Mouse (Mus musculus) lung, postnatal 14 days (tissue): ENCODE measurements at regions not wholly inside any gene's neighbourhood (a gene's known extent, or its start where the extent isn't known, plus 50 kb on each side); places are given as distances from the start of the nearest gene placed in this dataset.
A peak's percentile ranks its signal among the peaks of the same experiment; 100 is the strongest.

Experiments
- DNase-seq: peaks from one replicate; pipeline ENCODE4 v3.0.0; 2021

DNA sequence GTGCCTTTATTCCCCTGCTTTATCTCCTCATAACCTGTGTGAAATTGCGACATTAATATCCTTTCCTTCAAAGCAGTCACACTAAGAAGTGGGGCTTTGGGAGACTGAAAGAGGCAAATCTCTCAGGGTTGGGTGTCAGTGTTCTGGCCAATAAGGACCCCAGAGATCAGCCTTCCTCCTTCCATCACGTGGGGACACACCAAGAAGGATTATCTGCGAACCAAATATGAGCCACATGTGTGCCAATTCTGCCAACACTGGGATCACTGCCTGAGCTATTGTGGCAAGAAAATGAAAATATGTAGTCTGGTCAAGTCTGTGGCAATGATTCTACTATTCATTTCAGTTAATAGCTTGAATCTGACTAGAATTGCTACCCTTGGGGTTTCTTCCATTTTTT, 243.9 kb upstream of the Dab2 start:
- no peak for DNase-seq

DNA sequence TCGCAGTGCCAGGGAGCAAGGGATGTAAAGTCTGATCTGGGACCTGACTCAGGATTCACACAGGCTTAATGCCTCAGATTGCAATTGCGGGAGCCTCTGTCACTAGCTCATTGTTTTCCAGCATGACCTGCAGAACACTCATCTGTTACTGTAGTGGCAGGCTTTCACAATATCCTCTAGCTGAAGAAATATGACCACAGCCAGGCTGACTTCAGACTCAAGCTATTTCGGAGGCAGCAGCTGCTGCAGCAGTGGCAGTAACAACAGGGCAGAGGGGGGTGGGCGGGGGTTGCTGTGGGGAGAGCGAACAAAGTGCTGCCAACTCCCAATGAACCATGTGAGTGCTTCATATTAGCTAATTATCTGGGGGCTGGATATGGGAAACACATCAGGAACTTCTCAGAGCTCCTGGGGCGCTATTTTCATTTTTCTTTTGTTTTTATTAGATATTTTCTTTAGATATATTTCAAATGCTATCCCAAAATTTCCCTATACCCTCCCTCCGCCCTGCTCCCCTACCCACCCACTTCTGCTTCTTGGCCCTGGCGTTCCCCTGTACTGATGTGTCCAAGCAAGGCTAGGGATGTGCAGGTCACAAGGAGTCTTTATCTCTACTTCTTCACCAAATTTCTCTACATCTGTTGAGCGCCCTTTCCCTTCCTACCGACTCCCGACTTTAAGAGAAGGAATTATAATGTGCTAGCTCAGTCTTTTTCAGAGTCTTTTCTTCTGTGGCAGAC, 242.5 kb upstream of the Dab2 start:
- DNase-seq, result peak; percentile 5

DNA sequence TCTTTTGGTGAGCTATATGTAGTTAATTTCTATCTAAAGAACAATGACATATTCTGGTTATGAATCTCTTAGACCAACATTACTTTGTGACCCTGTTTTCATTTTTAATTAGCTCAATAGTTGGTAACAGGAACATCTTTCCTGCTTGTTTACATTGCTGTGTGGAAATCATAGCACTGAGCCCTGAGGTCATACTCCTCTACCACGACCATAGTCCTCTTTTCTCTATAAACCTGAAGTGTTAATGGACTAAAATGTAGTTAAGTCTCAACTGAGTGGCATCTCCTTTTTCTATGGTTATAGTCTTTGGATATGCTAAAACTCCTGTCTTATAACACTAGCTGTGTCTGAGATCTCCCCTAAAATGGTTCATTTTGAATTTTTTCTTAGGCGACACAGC, 240.2 kb upstream of the Dab2 start:
- no peak for DNase-seq

DNA sequence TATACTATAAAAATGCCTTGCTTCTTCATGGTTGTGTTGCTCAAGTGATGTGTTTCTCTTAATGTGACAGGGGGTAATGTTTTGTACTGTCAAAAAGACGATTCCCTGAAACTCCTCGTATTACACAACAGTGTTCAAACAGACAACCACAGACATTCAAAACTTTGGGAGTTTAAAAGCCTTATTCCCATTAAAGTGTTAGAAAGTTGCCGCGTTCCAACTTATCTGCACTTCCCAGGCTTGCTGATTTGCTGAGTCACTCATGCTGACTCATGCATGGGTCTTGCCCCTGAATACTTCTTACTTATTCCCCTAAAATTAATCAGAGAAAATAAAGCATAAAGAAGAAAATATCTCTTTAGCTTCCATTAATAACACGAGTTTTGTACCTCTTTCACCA, 239.8 kb upstream of the Dab2 start:
- DNase-seq, result no peak

DNA sequence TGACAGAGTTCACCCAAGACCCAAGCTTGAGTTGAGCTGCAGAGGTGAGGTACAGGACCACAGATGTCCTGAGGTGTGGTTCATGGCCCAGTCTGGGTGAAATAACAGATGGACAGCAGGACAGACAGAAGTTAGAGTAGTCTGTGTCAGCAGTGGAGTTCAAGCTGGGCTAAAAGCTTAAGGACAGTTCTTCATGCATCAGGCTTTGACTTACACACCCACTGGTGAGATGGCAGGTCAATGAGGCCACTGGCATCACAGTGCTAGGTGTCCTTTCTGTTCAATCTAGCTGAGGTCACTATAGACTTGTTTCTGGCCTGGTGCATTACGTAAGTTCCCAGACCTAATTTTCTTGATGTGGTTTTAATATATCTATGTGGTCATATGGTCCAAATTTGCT, 238.9 kb upstream of the Dab2 start:
- no peak for DNase-seq

DNA sequence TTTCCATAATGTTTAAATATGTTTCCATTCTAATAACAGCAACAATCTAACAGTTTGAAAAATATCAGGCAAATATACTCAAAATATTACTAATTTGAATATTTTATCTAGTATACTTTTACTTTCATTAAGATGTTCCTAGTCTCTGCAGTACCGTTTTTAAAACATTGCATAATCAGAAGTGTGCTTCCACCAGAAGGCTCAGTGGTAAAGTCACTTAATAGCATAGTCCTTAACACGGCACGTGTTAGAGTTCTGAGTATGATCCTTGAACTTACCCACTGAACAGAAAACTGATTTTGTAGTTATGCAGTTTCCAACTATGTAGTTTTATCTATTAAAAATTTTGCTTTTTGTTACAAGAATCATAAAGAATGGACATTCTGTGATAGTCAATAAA, 234.5 kb upstream of the Dab2 start:
- DNase-seq, result no peak

DNA sequence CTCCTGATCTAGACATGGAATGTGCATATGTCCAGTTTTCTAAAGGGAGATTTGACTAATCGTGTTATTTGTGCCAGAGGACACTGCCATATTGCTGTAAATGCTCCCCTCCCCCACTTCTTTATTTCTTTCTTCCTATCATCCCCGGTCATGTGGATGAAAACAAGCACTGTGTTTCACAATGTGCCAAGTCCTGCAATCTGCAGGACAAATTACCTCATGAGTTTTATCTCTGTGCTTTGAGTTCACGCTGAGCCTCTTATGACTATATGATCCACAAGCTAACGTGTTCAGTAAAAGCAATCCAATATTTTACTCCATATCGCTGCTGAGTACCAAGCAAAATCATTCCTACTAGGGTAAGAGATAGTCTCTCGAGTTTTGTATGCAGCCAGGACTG, 232.2 kb upstream of the Dab2 start:
- DNase-seq, result no peak

DNA sequence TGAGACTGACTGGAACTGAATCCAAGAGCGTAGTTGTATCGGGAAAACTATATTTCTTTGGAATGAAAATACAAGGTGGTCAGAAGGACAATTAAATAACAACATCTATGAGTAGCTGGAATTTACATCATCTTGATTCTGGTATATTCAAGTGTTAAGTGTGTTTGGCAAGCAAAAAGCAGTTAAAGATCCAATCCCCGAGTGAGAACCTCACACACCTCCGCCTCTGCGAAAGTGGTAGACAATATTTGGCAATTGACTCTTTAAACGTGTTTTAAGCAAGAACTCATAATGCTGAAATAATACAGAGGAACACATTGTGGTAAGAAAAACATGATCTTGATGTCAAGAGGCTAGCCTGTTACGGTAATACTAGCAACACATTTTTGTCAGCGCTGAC, 231.2 kb upstream of the Dab2 start:
- DNase-seq, result no peak

DNA sequence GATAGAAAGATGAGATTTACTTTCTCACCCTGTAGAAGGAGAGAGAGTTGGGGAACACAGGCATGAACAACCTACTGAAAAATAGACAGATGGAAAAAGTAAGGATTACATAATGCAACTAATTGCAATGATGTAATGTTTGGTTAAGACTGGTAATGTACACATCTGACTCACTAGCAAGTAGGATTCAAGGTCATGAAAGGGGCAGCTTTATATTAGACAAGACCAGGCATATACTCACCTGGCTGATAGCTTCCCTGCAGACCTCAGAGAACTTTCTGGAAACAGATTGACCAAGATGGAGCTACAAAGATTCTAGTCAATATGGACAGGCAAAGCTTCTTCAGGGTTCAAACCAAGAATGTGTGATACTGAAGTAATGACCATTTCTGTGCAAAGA, 227.7 kb upstream of the Dab2 start:
- no peak for DNase-seq

DNA sequence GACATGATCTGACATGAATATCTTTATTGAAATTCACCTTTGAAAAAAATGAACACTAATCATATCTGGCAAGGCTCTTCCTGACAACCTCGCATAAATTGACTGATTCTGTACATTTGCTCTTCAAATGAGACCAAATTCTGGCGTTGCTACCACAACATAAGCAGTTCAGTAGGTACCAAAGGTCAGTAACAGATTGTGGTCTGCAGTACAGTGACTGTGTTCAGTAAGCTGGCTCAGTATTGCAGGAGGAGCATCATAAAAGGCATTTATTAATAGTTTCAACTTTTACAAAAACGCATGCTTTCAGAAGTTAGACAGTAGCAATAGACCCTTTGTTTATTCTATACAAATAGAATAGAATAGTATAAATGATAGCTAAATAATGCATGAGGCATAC, 226.7 kb upstream of the Dab2 start:
- DNase-seq, result no peak

DNA sequence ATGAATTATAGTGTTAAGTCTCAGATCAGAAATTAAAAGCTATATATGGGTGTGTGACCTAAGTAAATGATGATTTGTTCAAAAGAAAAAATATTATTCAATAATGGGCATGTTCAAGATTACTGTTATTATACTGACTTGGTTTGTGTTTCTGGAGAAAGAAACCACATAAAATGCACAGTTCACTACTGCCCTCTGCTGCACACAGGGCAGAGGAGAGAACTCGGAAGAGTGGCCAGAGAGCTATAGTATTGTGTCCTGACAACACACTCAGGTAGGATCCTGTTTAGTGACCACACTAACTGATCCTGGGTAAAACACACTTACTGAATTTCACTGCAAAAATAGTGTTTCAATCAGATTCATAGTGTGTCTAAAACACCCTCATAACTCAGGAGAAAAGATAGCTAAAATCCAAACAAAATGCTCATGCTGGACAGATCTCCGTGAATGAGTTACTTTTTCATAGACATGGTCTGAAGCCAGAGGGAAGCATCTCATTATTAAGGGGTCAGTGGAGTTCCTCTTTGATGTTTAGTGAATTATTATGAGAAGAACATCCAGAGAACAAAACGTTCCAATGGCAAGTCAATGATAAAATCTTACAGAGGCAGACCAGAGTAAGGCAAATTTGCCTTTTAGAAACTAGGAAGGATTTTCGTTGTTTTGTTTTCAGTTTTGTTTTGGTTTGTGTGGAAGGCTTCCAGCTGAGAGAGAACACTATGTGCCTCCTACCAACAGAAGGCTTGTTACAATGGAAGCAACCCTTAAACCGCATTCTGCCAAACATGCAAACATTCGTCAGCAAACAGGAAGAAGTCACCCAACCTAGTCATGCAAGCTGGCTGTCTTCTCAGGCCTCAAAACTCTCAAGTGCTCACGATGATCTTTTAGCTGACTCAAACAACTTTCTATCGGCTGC, 218.6 kb upstream of the Dab2 start:
- DNase-seq, result peak; percentile 62

DNA sequence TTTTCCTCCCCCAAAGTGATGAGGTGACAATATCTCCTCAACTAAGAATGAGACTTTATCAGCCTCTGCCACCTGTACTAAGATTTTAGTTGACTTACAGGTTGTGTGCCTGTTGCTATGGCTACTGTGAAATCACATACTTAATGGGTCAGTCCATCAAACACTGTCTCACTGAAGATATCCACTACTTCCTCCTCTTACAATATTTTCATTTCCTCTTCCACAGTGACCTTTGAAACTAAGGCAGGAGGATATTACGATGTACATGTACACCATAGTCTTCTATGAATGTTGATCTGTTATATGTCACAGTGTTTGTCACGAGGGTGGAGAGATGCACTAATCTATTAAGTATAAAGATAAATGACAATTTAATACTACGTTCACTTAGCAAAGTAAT, 212.4 kb upstream of the Dab2 start:
- DNase-seq, result no peak

DNA sequence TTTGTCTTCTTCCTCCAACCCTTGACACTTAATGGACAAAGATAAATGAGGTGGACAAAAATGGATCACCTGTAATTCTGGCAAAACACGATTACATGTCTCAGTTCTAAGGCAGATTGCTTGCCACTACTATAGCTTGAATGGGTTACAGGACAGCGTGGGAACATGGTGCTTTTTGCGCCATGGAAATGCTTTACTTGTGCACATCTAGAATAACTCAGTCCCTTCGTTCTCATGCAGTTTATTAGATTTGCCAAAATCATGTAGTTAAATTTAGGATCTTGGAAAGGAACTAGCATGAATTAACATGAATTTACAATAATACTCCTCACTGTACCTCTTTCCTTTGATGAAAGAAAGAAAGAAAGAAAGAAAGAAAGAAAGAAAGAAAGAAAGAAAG, 211.1 kb upstream of the Dab2 start:
- DNase-seq, result no peak

DNA sequence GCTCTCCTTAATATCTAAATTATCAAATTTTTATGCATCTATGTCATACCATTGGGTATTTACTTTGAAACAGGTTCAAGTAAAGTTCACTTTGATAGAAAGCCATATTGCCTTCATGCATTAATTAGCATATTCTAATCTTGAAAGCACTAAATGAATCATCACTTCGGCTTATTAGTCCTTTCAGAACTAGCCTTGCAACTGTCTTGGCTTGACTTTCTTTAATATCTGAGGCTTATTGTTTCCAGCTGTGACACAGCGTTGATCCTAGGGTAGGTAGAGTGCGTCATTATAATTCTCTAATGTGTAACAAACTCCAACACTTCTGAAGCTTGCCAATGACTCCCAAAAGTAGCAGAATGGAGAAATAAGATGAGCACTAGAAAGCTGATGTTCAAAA, 169.9 kb upstream of the Dab2 start:
- DNase-seq, result no peak

DNA sequence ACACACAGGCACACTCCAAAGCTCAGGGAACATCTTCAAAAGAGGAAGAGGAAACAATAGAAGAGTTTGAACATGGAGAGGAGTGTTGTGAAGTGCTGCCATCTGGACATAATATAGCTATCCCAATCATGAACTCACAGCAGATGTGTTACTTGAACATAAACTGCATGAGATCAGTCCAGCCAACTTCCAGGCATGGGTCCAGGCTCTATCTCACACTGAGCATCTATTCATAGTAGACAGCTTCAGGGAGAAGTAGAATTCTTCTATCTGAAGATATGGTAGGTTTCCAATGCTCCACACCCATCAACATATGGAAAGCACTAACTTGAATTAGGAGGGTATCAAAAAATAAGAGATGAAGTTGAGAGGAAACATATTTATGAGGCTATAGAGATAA, 167.4 kb upstream of the Dab2 start:
- no peak for DNase-seq

DNA sequence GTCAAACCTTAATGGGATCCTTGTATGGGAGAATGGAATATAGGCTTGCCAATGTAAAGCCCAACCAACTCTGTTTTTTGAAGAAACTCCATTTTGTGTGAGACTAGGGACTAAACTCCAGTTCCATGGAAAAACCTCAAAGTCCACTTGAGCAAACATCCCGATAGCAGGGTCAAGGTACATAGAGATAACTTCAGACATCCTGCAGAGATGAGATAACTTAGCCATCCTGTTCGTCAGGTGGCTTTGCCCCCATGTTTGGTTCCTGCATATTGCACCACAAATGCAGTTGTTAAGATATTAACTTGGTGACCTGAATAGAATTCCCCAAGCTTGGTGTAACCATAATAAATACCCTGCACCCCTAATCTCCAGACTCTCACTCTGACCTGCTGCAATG, 154.5 kb upstream of the Dab2 start:
- no peak for DNase-seq

DNA sequence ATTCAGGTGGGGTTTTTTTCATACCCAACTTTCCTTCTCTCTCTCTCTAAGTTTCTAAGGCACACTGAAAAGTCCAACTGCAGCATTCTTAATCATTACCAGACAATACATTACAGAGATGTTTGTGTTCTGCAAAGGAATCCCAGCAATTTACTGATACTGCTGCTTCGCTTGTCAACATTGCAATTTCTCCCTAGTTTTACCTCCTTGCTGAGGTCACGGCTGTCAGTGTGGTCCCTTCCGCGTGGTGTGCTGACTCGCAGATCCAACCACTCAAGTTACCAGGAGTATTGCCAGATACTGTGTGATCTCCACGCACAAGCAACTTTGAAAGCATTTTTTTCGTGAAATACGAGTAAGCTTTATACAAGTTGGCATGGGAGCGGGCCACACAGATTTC, 144.9 kb upstream of the Dab2 start:
- DNase-seq, result no peak

DNA sequence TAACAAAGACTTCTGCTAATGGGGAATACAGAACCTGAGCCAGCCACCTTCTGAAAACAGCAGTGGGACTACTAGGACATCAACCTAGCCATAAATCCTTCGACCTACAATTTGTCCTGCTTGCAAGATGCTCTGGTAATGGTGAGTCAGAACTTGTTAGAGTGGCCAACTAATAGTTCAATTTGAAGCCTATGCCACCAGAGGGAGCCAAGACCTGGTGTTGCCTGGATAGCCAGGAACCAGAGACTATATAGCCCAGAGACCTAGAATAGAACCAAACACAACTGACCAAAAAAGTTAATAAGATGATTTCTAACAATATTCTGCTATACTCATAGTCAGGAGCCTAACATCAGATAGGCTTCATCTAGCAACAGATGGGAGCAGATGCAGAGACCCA, 119.3 kb upstream of the Dab2 start:
- no peak for DNase-seq

DNA sequence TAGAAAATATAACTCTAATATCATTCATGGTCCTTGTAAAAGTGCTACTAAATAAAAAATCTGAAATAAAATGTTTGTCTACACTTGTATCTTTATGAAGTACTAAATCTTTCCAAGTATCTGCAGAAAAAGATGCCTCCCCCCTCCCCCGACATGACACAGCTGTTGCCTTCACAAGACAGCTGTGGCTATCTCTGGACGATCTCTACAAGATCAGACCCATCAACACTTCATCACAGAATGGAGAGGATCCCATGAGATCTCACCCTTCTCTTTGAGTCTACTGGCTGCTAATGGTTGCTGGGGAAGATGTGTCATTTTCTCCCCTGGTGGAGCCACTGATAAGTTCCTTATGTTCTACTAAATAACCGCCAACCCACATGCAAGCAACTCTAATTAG, 116.0 kb upstream of the Dab2 start:
- peak; percentile 5 for DNase-seq

DNA sequence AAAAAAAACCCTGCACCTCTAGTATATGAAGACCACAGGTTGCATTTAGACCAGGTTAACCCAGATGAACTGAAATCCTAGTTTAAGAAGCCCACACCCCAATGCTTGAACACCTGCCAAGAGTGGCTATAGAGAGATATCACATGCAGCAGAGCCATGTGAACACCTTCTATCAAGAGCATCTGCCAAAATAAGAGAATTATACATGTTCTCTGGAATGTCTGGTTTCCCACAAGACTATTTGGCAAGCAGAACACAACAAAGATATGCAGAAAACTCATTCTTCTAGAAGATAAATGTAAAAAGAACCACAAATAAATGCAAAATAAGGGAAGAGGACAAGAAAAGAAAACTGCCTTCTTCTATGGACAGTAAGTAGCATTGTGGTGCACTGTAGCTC, 107.7 kb upstream of the Dab2 start:
- no peak for DNase-seq

DNA sequence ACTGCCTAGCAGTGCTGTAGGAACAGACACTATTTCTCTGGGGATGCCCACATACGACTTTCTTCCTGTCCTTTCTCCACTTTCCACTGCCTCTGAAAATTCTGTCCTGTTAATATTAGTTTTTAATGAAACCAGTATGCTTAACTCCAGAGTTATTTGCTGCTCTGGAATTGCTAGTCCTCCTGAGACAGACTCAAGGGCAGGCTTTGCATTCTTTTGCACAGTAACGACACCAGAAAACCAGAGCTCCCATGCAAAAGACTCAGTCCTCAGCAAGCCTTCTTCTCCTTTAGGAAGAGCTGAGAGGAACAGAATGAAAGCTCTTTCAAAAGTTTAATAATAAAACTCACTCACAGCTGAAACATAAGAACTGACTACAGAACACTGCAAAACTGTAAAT, 92.3 kb upstream of the Dab2 start:
- DNase-seq, result no peak

DNA sequence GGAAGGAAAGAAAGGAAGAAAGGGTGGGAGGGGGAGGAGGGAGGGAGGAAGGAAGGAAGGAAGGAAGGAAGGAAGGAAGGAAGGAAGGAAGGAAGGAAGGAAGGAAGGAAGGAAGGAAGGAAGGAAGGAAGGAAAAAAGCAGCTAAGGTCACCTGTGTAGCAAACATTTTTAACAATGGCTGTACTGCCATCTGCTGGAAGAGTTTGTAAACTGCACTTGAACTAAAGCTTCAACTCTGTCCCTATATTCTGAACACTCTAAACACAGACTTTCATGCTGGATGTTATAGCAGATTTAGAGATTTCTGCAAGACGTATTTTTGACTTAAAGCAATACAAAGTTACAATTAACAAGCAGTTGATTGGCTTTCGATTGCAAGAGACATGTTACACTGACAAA, 90.3 kb upstream of the Dab2 start:
- DNase-seq, result peak; percentile 48

DNA sequence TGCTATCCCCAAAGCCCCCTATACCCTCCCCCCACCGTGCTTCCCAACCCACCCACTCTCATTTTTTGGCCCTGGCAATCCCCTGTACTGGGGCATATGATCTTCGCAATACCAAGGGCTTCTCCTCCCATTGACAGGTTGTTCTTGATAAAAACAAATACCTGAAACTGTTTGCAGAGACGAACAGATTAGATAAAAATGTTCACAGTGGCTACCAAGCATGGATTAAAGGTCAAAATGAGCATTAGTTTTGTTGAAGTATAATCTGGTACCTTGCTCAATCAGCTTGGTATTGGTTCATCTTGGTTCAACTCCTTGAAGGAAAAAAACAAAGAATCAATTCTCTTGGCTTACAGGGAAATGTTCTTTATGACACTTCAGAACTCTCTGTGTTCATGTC, 81.5 kb upstream of the Dab2 start:
- DNase-seq, result no peak

DNA sequence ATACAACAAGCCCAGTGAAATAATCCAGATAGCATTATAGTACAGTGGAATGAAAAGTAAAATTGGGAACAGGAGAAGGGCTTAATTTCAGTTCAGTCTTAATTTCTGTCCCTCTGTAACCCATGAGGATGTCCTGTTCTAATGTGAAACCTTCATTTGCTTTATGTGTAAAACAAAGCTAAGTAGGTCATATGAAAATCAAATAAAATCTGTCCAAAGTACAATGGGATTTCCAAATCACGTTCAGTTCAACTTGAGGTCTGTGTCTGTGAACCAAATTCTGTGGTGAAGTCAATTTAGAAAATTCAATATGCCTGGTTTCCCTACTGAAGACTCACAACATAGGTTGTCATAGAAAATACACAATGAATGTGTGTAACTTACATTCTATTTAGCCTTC, 74.4 kb upstream of the Dab2 start:
- DNase-seq, result no peak

DNA sequence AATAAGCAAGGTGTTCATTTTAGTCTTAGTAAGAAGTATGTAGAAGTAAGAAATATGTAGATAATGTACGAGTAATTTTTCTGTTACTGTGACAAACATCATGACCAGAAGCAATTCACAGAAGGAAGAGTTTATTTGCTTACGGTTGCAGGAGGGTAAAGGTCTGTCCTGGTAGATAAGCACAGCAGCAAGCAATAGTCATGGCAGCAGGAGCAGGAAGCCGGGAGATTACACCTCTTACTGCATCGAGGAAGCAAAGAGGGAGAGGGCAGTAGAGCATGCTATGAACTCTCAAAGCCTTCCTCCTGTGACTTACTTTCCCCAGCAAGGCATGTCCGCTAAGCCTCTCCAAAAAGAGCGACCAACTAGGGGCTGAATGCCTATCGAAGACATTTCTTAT, 69.0 kb upstream of the Dab2 start:
- no peak for DNase-seq
